Comparison of ENCODE assay signal across 8 mouse cellular contexts in genomic region chr4:155992241-155992905, GRCm38 (mm10). TPM values are rescaled to one million over a fixed set of nuclear protein-coding genes. Genes with fewer than 3 reads are reported as not detected.
DNase-seq lines count a peak whose midpoint lies in the region; ATAC-seq and TF ChIP-seq lines count a peak whose summit lies in the region.

Gene B3galt6, minus strand, starts transcription at chr4:155992649.
Gene Sdf4, plus strand, starts transcription at chr4:155992872.

- H3K9ac ChIP-seq in heart, postnatal 0 days (replicated peaks; ENCODE audit: low read depth, low read length) = peak within 1 kb of the TSS; percentile 83
- H3K9ac ChIP-seq in liver, embryonic 15.5 days = peak within 1 kb of the TSS; percentile 90
- H3K9ac ChIP-seq in neural tube, embryonic 11.5 days (ENCODE audit: low read length) = peak within 1 kb of the TSS; percentile 82
- peak within 1 kb of the TSS; percentile 94 for H3K9ac ChIP-seq in stomach, embryonic 16.5 days (ENCODE audit: low read length)

- no peak for TF ChIP-seq EP300 in heart, postnatal 0 days (IDR thresholded peaks at IDR 0.05; ENCODE audit: low read depth)

- TF ChIP-seq CTCF in C2C12 (IDR thresholded peaks at IDR 0.05; ENCODE audit: control insufficient read depth, insufficient read depth, insufficient read length) = peak; percentile 95
- TF ChIP-seq CTCF in embryonic fibroblast, embryonic 13.5 days (IDR thresholded peaks at IDR 0.05; ENCODE audit: borderline replicate concordance, insufficient read depth, low read length) = peak; percentile 50
- TF ChIP-seq CTCF in heart, postnatal 0 days (IDR thresholded peaks at IDR 0.05; ENCODE audit: low read depth) = peak; percentile 53

- H3K79me2 ChIP-seq in C2C12 (ENCODE audit: control insufficient read depth, insufficient read depth) = peaks cover 53% of the 10 kb centered on the region

- peak within 1 kb of the TSS; percentile 93 for H3K27ac ChIP-seq in embryonic fibroblast, embryonic 13.5 days (ENCODE audit: insufficient read depth, low read length)
- H3K27ac ChIP-seq in heart, postnatal 0 days (ENCODE audit: low read depth) = peak within 1 kb of the TSS; percentile 95
- peak within 1 kb of the TSS; percentile 99 for H3K27ac ChIP-seq in liver, embryonic 15.5 days (replicated peaks)
- H3K27ac ChIP-seq in neural tube, embryonic 11.5 days (ENCODE audit: low read depth, low read length) = peak within 1 kb of the TSS; percentile 89
- peak within 1 kb of the TSS; percentile 97 for H3K27ac ChIP-seq in stomach, embryonic 16.5 days (ENCODE audit: low read length)

- peak within 1 kb of the TSS; percentile 90 for H3ac ChIP-seq in C2C12 (ENCODE audit: control insufficient read depth, insufficient read length, low read depth)

- H3K4me1 ChIP-seq in embryonic fibroblast, embryonic 13.5 days (ENCODE audit: control insufficient read depth, insufficient read depth, low read length) = peaks cover 3% of the 10 kb centered on the region; the same call in 1 of the 2 replicates
- H3K4me1 ChIP-seq in heart, postnatal 0 days (ENCODE audit: control insufficient read depth, insufficient read depth) = peaks cover 22% of the 10 kb centered on the region
- peaks cover 69% of the 10 kb centered on the region for H3K4me1 ChIP-seq in liver, embryonic 15.5 days (replicated peaks)
- H3K4me1 ChIP-seq in neural tube, embryonic 11.5 days (ENCODE audit: control insufficient read depth, insufficient read depth, low read length) = peaks cover 20% of the 10 kb centered on the region
- peaks cover 21% of the 10 kb centered on the region for H3K4me1 ChIP-seq in stomach, embryonic 16.5 days (ENCODE audit: control insufficient read depth, insufficient read depth, low read length)

- peak; percentile 65 for TF ChIP-seq POLR2A in embryonic fibroblast, embryonic 13.5 days (IDR thresholded peaks at IDR 0.05; ENCODE audit: low read depth, low read length)

- no peaks in the 10 kb centered on the region for H3K9me3 ChIP-seq in heart, postnatal 0 days (replicated peaks; ENCODE audit: control insufficient read depth, low read length)
- H3K9me3 ChIP-seq in liver, embryonic 15.5 days (replicated peaks) = no peaks in the 10 kb centered on the region
- no peaks in the 10 kb centered on the region for H3K9me3 ChIP-seq in neural tube, embryonic 11.5 days (ENCODE audit: control insufficient read depth, low read length)
- no peaks in the 10 kb centered on the region for H3K9me3 ChIP-seq in stomach, embryonic 16.5 days (replicated peaks; ENCODE audit: control insufficient read depth, low read length)

- DNase-seq in adrenal gland, postnatal 25 days = peak; percentile 79
- peak; percentile 73 for DNase-seq in heart, postnatal 0 days (ENCODE audit: low spot score)
- peak; percentile 85 to 95 for DNase-seq in kidney, postnatal 4 days
- DNase-seq in neural tube, embryonic 11.5 days (ENCODE audit: low spot score) = peak; percentile 90

- peak within 1 kb of the TSS; percentile 80 for H3K4me2 ChIP-seq in heart, postnatal 0 days (ENCODE audit: low read depth, low read length)
- peak within 1 kb of the TSS; percentile 100 for H3K4me2 ChIP-seq in liver, embryonic 15.5 days
- peak within 1 kb of the TSS; percentile 92 for H3K4me2 ChIP-seq in neural tube, embryonic 11.5 days (ENCODE audit: low read depth)
- H3K4me2 ChIP-seq in stomach, embryonic 16.5 days (ENCODE audit: low read depth, low read length) = peak within 1 kb of the TSS; percentile 94

- H3K4me3 ChIP-seq in C2C12 (ENCODE audit: insufficient read depth, poor library complexity, severe bottlenecking) = peak within 1 kb of the TSS; percentile 96
- peak within 1 kb of the TSS; percentile 98 for H3K4me3 ChIP-seq in embryonic fibroblast, embryonic 13.5 days (ENCODE audit: insufficient read depth, low read length)
- H3K4me3 ChIP-seq in heart, postnatal 0 days (ENCODE audit: low read depth, low read length) = peak within 1 kb of the TSS; percentile 98
- peak within 1 kb of the TSS; percentile 98 for H3K4me3 ChIP-seq in liver, embryonic 15.5 days (replicated peaks)
- peak within 1 kb of the TSS; percentile 48 for H3K4me3 ChIP-seq in neural tube, embryonic 11.5 days (ENCODE audit: low read depth, low read length)
- H3K4me3 ChIP-seq in stomach, embryonic 16.5 days (replicated peaks; ENCODE audit: low read length) = peak within 1 kb of the TSS; percentile 95

- peaks cover 42% of the 10 kb centered on the region for H3K79me3 ChIP-seq in C2C12 (ENCODE audit: low read depth)

- ATAC-seq in heart, postnatal 0 days (ENCODE audit: insufficient read depth, low read depth) = peak; percentile 90
- peak; percentile 83 for ATAC-seq in liver, embryonic 15.5 days (ENCODE audit: insufficient read depth)
- peak; percentile 81 for ATAC-seq in neural tube, embryonic 11.5 days (ENCODE audit: insufficient read depth, low FRiP score, low TSS enrichment)
- peak; percentile 88 for ATAC-seq in stomach, embryonic 16.5 days (ENCODE audit: insufficient read depth, low FRiP score)

- no peaks in the 10 kb centered on the region for H3K27me3 ChIP-seq in C2C12 (ENCODE audit: control insufficient read depth, insufficient read depth, insufficient read length)
- no peaks in the 10 kb centered on the region for H3K27me3 ChIP-seq in heart, postnatal 0 days (ENCODE audit: control insufficient read depth, insufficient read depth, low read length)
- H3K27me3 ChIP-seq in liver, embryonic 15.5 days = no peaks in the 10 kb centered on the region
- no peaks in the 10 kb centered on the region for H3K27me3 ChIP-seq in neural tube, embryonic 11.5 days (ENCODE audit: control insufficient read depth, insufficient read depth, low read length)
- H3K27me3 ChIP-seq in stomach, embryonic 16.5 days (ENCODE audit: control insufficient read depth, insufficient read depth, low read length) = no peaks in the 10 kb centered on the region

- peaks cover 17% of the 10 kb centered on the region for H3K36me3 ChIP-seq in C2C12 (ENCODE audit: control insufficient read depth, insufficient read depth)
- H3K36me3 ChIP-seq in heart, postnatal 0 days (replicated peaks; ENCODE audit: control insufficient read depth, insufficient read depth, low read length) = peaks cover 15% of the 10 kb centered on the region
- H3K36me3 ChIP-seq in liver, embryonic 15.5 days (replicated peaks) = peaks cover 15% of the 10 kb centered on the region
- peaks cover 1% of the 10 kb centered on the region for H3K36me3 ChIP-seq in neural tube, embryonic 11.5 days (ENCODE audit: control insufficient read depth, insufficient read depth, low read length)
- H3K36me3 ChIP-seq in stomach, embryonic 16.5 days (ENCODE audit: control insufficient read depth, insufficient read depth, low read length) = no peaks in the 10 kb centered on the region; the same call in none of the 2 replicates

- under 1% methylated on average over 91 of the region's 99 CpGs for WGBS in heart, postnatal 0 days
- WGBS in liver, embryonic 15.5 days (ENCODE audit: insufficient replicate concordance) = under 1% methylated on average over 99 of the region's 99 CpGs
- WGBS in neural tube, embryonic 11.5 days = under 1% methylated on average over 92 of the region's 99 CpGs
- under 1% methylated on average over 99 of the region's 99 CpGs for WGBS in stomach, embryonic 16.5 days

TF ChIP-seq in C2C12, 6 proteins besides CTCF, POLR2A, EP300 and RAD21:
- TF ChIP-seq USF1 (IDR thresholded peaks at IDR 0.05; ENCODE audit: low read depth) = peak; percentile 44
- no peak for TF ChIP-seq FOSL1 (IDR thresholded peaks at IDR 0.05; ENCODE audit: insufficient read depth, low read length, poor library complexity, severe bottlenecking)
- peak; percentile 100 for TF ChIP-seq MAX (IDR thresholded peaks at IDR 0.05)
- TF ChIP-seq CEBPB (IDR thresholded peaks at IDR 0.05; ENCODE audit: low read depth) = no peak
- TF ChIP-seq MYOD1 (IDR thresholded peaks at IDR 0.05; ENCODE audit: control insufficient read depth, insufficient read length, low read depth) = no peak
- no peak for TF ChIP-seq MYOG (IDR thresholded peaks at IDR 0.05; ENCODE audit: control insufficient read depth, extremely low read depth, insufficient read length)
TF ChIP-seq in C2C12: peak in this region for 2.

RNA-seq across cellular contexts. Expression of gene B3galt6, which starts in this region (rescaled TPM):
- 6.6 TPM for polyA plus RNA-seq in C2C12 (2012; fragmentation: generic; extraction: Trizol)
- 6.6 and 9.7 TPM in 2 replicates for total RNA-seq in adrenal gland, postnatal 25 days (2021)
- 5.3 and 5.4 TPM in 2 replicates for polyA plus RNA-seq in embryonic fibroblast, embryonic 13.5 days (2011; ENCODE audit: insufficient read length, low read depth, missing spikeins)
- total RNA-seq in heart, postnatal 0 days (2014; rRNA removed; ENCODE audit: low replicate concordance) = 3.9 and 11.2 TPM in 2 replicates
- polyA plus RNA-seq in heart, postnatal 0 days (2015; fragmentation: Nextera tagmentation; extraction: Ambion mirVana) = 5.0 and 5.7 TPM in 2 replicates
- 4.4 and 4.6 TPM in 2 replicates for polyA plus RNA-seq in liver, embryonic 15.5 days (2015; fragmentation: Nextera tagmentation; extraction: Ambion mirVana)
- polyA plus RNA-seq in neural tube, embryonic 11.5 days (2014; fragmentation: Nextera tagmentation; extraction: Ambion mirVana) = 18.9 and 19.9 TPM in 2 replicates
- 11.0 and 11.6 TPM in 2 replicates for polyA plus RNA-seq in stomach, embryonic 16.5 days (2015; fragmentation: Nextera tagmentation; extraction: Ambion mirVana)

RNA-seq across cellular contexts. Expression of gene Sdf4, which starts in this region (rescaled TPM):
- 141 TPM for polyA plus RNA-seq in C2C12 (2012; fragmentation: generic; extraction: Trizol)
- total RNA-seq in adrenal gland, postnatal 25 days (2021) = 248 and 275 TPM in 2 replicates
- 172 and 187 TPM in 2 replicates for polyA plus RNA-seq in embryonic fibroblast, embryonic 13.5 days (2011; ENCODE audit: insufficient read length, low read depth, missing spikeins)
- 88.4 and 114 TPM in 2 replicates for total RNA-seq in heart, postnatal 0 days (2014; rRNA removed; ENCODE audit: low replicate concordance)
- polyA plus RNA-seq in heart, postnatal 0 days (2015; fragmentation: Nextera tagmentation; extraction: Ambion mirVana) = 102 and 105 TPM in 2 replicates
- polyA plus RNA-seq in liver, embryonic 15.5 days (2015; fragmentation: Nextera tagmentation; extraction: Ambion mirVana) = 77.0 and 81.4 TPM in 2 replicates
- 136 and 139 TPM in 2 replicates for polyA plus RNA-seq in neural tube, embryonic 11.5 days (2014; fragmentation: Nextera tagmentation; extraction: Ambion mirVana)
- polyA plus RNA-seq in stomach, embryonic 16.5 days (2015; fragmentation: Nextera tagmentation; extraction: Ambion mirVana) = 165 and 166 TPM in 2 replicates

Comparison
In these comparisons a context has a peak if more than half of its experiments do, and no peak if none do; other contexts are left out.
1. Peak in every context shown above with its lines: DNase-seq, ATAC-seq, H3K4me3 ChIP-seq and H3K27ac ChIP-seq.
2. H3K4me3 ChIP-seq: peak in every context shown above with its lines; median percentile 98 in embryonic fibroblast, embryonic 13.5 days; 98 in heart, postnatal 0 days; 98 in liver, embryonic 15.5 days; 96 in C2C12; 95 in stomach, embryonic 16.5 days; 48 in neural tube, embryonic 11.5 days.